Mouse (Mus musculus): ENCODE measurements at regions not wholly inside any gene's neighbourhood (a gene's known extent, or its start where the extent isn't known, plus 50 kb on each side); places are given as distances from the start of the nearest gene placed in this dataset.

GRCm38 (mm10) chr4:124016401-124016800 is 98.6 kb upstream of the 4930535I16Rik start:
- no peak overlapping the region for H3K4me3 ChIP-seq (replicated peaks in 1 of 3; ENCODE audit: low read depth in 2 of 3, low read length in 2 of 3, poor library complexity in 1 of 3)
- no peak overlapping the region for H3K27ac ChIP-seq (ENCODE audit: insufficient read depth, low read depth)
- DNase-seq (ENCODE audit: extremely low read depth), result no peak
- no peak overlapping the region for H3K4me2 ChIP-seq (ENCODE audit: insufficient read depth, low read depth, poor library complexity, severe bottlenecking)
- H3K27me3 ChIP-seq (replicated peaks), result peaks cover 82% of the 10 kb centered on the region
- dilution Hi-C loops (cut with MboI; ENCODE audit: extremely low pct_ligation_motif_present, extremely low pct_unique_long_range_greater_than_20kb, low sequenced_read_pairs), result no loop called here
- no peaks in the 10 kb centered on the region for H3K36me3 ChIP-seq (replicated peaks in 1 of 2; ENCODE audit: control insufficient read depth in 1 of 2, insufficient read depth in 1 of 2, low read length in 1 of 2)
- no peak for TF ChIP-seq MAZ (IDR thresholded peaks at IDR 0.05; ENCODE audit: low read depth, low read length)
- no peak for TF ChIP-seq MYC (IDR thresholded peaks at IDR 0.05; ENCODE audit: low read depth, low read length)
- TF ChIP-seq JUN (IDR thresholded peaks at IDR 0.05; ENCODE audit: insufficient read depth, low read depth, low read length), result no peak
- no peak for TF ChIP-seq MXI1 (IDR thresholded peaks at IDR 0.05; ENCODE audit: low read depth, low read length)
- TF ChIP-seq JUND (conservative IDR thresholded peaks at IDR 0.05; ENCODE audit: low read depth, low read length), result no peak
- TF ChIP-seq EP300 (IDR thresholded peaks at IDR 0.05; ENCODE audit: low read length), result no peak
- no peak for TF ChIP-seq MAFK (IDR thresholded peaks at IDR 0.05; ENCODE audit: insufficient replicate concordance, low read length)
- TF ChIP-seq PAX5 (IDR thresholded peaks at IDR 0.05; ENCODE audit: low read length), result no peak
- TF ChIP-seq HCFC1 (IDR thresholded peaks at IDR 0.05; ENCODE audit: low read depth, low read length), result no peak
- no peak for TF ChIP-seq IRF4 (IDR thresholded peaks at IDR 0.05; ENCODE audit: low read depth, low read length)
- no peak for TF ChIP-seq ZMIZ1 (IDR thresholded peaks at IDR 0.05; ENCODE audit: low read depth, low read length)
- peaks cover 3% of the 10 kb centered on the region for H3K9me3 ChIP-seq (replicated peaks; ENCODE audit: low read length)
- H3K9ac ChIP-seq (ENCODE audit: insufficient read depth, low read depth), result no peak overlapping the region
- in situ Hi-C loops (cut with MboI; ENCODE audit: low pct_ligation_motif_present, low pct_unique_long_range_greater_than_20kb, low sequenced_read_pairs), result no loop called here
- no peaks in the 10 kb centered on the region for H3K79me2 ChIP-seq (replicated peaks; ENCODE audit: control insufficient read depth, extremely low read depth, insufficient read depth, poor library complexity, severe bottlenecking)
- no peaks in the 10 kb centered on the region for H3K4me1 ChIP-seq (ENCODE audit: control insufficient read depth in 1 of 2, insufficient read depth in 2 of 2)

DNA sequence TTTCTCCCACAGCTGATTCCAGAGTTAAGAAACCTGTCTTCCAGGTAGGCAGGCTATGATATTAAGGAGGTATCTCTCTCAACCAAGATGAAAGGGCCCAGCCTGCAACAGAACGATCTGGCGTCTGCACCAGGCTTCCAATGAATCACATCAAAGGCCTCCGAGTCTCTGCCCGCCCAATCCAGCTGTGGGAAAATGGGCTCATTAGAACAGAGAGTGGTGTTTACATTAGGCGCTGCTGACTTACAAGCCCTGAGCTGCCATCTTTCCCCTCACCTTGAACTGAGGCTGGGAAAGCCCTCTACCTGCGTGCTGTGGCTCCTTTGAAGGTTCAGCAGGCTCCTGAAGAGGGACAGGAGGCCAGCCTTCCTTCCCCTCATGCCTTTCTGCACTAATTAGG is 97.5 kb upstream of the 4930535I16Rik start:
- TF ChIP-seq RCOR1 (conservative IDR thresholded peaks at IDR 0.05; ENCODE audit: low read depth, low read length), result no peak
- no peak for TF ChIP-seq JUN (IDR thresholded peaks at IDR 0.05; ENCODE audit: insufficient read depth, low read depth, low read length)
- no peak for TF ChIP-seq TCF12 (IDR thresholded peaks at IDR 0.05; ENCODE audit: low read depth, low read length)
- no peak for TF ChIP-seq MAZ (IDR thresholded peaks at IDR 0.05; ENCODE audit: low read depth, low read length)
- no peak for TF ChIP-seq SMC3 (IDR thresholded peaks at IDR 0.05; ENCODE audit: low read depth, low read length)
- no peak for TF ChIP-seq CTCF (conservative IDR thresholded peaks at IDR 0.05 in 1 of 2, IDR thresholded peaks at IDR 0.05 in 1 of 2; ENCODE audit: low read depth in 2 of 2, low read length in 2 of 2)
- no peak for TF ChIP-seq MYC (IDR thresholded peaks at IDR 0.05; ENCODE audit: low read depth, low read length)
- no peak for TF ChIP-seq ZC3H11A (IDR thresholded peaks at IDR 0.05; ENCODE audit: low read depth, low read length)
- no peak for TF ChIP-seq BHLHE40 (IDR thresholded peaks at IDR 0.05; ENCODE audit: low read depth, low read length)
- TF ChIP-seq ZKSCAN1 (IDR thresholded peaks at IDR 0.05; ENCODE audit: borderline replicate concordance, low read depth, low read length), result no peak
- TF ChIP-seq POLR2AphosphoS2 (IDR thresholded peaks at IDR 0.05; ENCODE audit: low read depth, low read length), result no peak
- no peak for TF ChIP-seq ELF1 (IDR thresholded peaks at IDR 0.05; ENCODE audit: low read depth, low read length)
- no peak for TF ChIP-seq CHD2 (IDR thresholded peaks at IDR 0.05; ENCODE audit: low read length)
- dilution Hi-C loops (cut with MboI; ENCODE audit: extremely low pct_ligation_motif_present, extremely low pct_unique_long_range_greater_than_20kb, low sequenced_read_pairs) (no loop called here), in situ Hi-C loops (cut with MboI; ENCODE audit: low pct_ligation_motif_present, low pct_unique_long_range_greater_than_20kb, low sequenced_read_pairs) (no loop called here)
- DNase-seq (ENCODE audit: extremely low read depth), result no peak
- Histone ChIP-seq H3K79me2 (replicated peaks; ENCODE audit: control insufficient read depth, extremely low read depth, insufficient read depth, poor library complexity, severe bottlenecking) (no peaks in the 10 kb centered on the region), H3K9ac (ENCODE audit: insufficient read depth, low read depth) (no peak overlapping the region), H3K27ac (ENCODE audit: insufficient read depth, low read depth) (no peak overlapping the region), H3K4me3 (replicated peaks in 1 of 3; ENCODE audit: low read depth in 2 of 3, low read length in 2 of 3, poor library complexity in 1 of 3) (no peak overlapping the region), H3K4me1 (ENCODE audit: control insufficient read depth in 1 of 2, insufficient read depth in 2 of 2) (no peaks in the 10 kb centered on the region), H3K4me2 (ENCODE audit: insufficient read depth, low read depth, poor library complexity, severe bottlenecking) (no peak overlapping the region), H3K27me3 (replicated peaks) (peaks cover 80% of the 10 kb centered on the region), H3K9me3 (replicated peaks; ENCODE audit: low read length) (peaks cover 3% of the 10 kb centered on the region), H3K36me3 (replicated peaks in 1 of 2; ENCODE audit: control insufficient read depth in 1 of 2, insufficient read depth in 1 of 2, low read length in 1 of 2) (no peaks in the 10 kb centered on the region)

Measured in CH12.LX (cell line).